Mouse (Mus musculus): ENCODE results near the gene Stx8. TPM values are rescaled to one million over a fixed set of nuclear protein-coding genes. Genes with fewer than 3 reads are reported as not detected.
A peak's percentile ranks its signal among the peaks of the same experiment; 100 is the strongest.

The Stx8 gene
- polyA plus RNA-seq, 1 experiment from 2014 or later, result 58.2 TPM

GRCm38 (mm10) chr11:68145066-68145585 is 179.1 kb downstream of the Stx8 start:
- WGBS, result 47% methylated on average over 13 of the region's 13 CpGs
- Histone ChIP-seq H3K9ac (no peak overlapping the region), H3K4me2 (no peak overlapping the region)

GRCm38 (mm10) chr11:68145586-68146455 is 179.8 kb downstream of the Stx8 start:
- Histone ChIP-seq H3K4me1 (replicated peaks) (peaks cover 43% of the 10 kb centered on the region), H3K36me3 (no peaks in the 10 kb centered on the region), H3K9ac (peak overlapping the region; percentile 24; the same call in 1 of the 2 replicates), H3K27ac (ENCODE audit: poor library complexity, severe bottlenecking) (peak overlapping the region; percentile 30; the same call in 1 of the 2 replicates), H3K4me3 (no peak overlapping the region), H3K9me3 (replicated peaks) (no peaks in the 10 kb centered on the region), H3K4me2 (no peak overlapping the region), H3K27me3 (replicated peaks) (no peaks in the 10 kb centered on the region)
- 40% methylated on average over 17 of the region's 17 CpGs for WGBS
- ATAC-seq (ENCODE audit: insufficient number of reproducible peaks, low FRiP score), result no peak

More at GRCm38 (mm10) chr11:68145066-68145585, 179.1 kb downstream of the Stx8 start:
- no peaks in the 10 kb centered on the region for H3K36me3 ChIP-seq
- H3K27me3 ChIP-seq (replicated peaks), result no peaks in the 10 kb centered on the region
- H3K9me3 ChIP-seq (replicated peaks), result no peaks in the 10 kb centered on the region
- no peak overlapping the region for H3K27ac ChIP-seq (ENCODE audit: poor library complexity, severe bottlenecking)
- no peak overlapping the region for H3K4me3 ChIP-seq
- no peak for ATAC-seq (ENCODE audit: insufficient number of reproducible peaks, low FRiP score)
- peaks cover 43% of the 10 kb centered on the region for H3K4me1 ChIP-seq (replicated peaks)

DNA sequence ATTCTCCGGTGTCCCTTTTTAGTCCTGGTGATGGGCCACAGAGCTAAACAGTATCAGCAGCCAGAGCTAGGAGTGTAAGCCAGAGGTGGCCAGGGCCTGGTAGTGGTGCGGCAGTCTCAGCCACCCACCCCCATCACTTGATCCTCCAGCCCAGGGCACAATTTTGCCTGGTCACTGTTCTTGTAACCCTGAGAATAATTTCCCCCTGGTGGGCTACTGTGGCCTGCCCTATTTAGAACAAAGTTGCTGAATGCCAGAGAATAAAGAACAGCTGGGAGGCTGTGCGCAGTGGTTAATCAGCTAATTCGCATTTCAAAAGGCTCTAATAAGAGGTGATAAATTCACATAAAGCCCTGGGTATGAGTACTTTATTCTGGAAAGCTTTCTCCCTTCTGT is 180.5 kb downstream of the Stx8 start:
- H3K27ac ChIP-seq (ENCODE audit: poor library complexity, severe bottlenecking), result no peak overlapping the region

DNA sequence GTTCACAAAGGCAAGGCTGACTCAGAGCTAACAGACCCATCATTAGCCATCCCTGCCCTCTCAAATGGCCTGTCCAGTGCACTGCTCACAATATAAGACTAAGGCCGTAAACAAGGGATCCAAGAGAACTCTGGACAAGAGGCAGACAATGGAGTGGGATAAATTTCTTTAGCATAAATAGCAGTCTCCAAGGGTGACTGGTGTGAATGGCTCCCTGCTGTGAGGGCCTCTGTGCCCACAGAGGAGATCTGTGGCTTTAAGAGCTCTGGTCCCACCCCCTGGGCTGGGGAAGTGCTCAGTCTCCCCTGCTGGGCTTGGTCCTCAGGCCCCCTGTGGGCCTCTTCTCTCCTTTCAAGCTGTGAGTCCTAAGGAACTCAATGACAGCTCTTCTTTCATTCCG is 184.9 kb downstream of the Stx8 start:
- Histone ChIP-seq H3K9ac (no peak overlapping the region), H3K4me2 (peak overlapping the region; percentile 17; the same call in 1 of the 2 replicates), H3K9me3 (replicated peaks) (no peaks in the 10 kb centered on the region), H3K4me1 (replicated peaks) (peaks cover 16% of the 10 kb centered on the region), H3K4me3 (no peak overlapping the region), H3K27ac (ENCODE audit: poor library complexity, severe bottlenecking) (no peak overlapping the region), H3K36me3 (no peaks in the 10 kb centered on the region), H3K27me3 (replicated peaks) (no peaks in the 10 kb centered on the region)
- no peak for ATAC-seq (ENCODE audit: insufficient number of reproducible peaks, low FRiP score)
- WGBS, result 63% methylated on average over 2 of the region's 2 CpGs

More for the DNA sequence above, 180.5 kb downstream of the Stx8 start:
- WGBS, result 60% methylated on average over 4 of the region's 4 CpGs
- no peaks in the 10 kb centered on the region for H3K27me3 ChIP-seq (replicated peaks)
- no peak for ATAC-seq (ENCODE audit: insufficient number of reproducible peaks, low FRiP score)
- H3K4me1 ChIP-seq (replicated peaks), result peaks cover 48% of the 10 kb centered on the region
- H3K4me2 ChIP-seq, result no peak overlapping the region
- no peaks in the 10 kb centered on the region for H3K9me3 ChIP-seq (replicated peaks)
- H3K36me3 ChIP-seq, result no peaks in the 10 kb centered on the region
- 0 out of 2 replicates have a peak overlapping the region, but pooled peaks have one; percentile 24 for H3K9ac ChIP-seq
- no peak overlapping the region for H3K4me3 ChIP-seq

GRCm38 (mm10) chr11:68155821-68156220 is 189.8 kb downstream of the Stx8 start:
- H3K27me3 ChIP-seq (replicated peaks), result no peaks in the 10 kb centered on the region
- no peak overlapping the region for H3K9ac ChIP-seq
- no peak for ATAC-seq (ENCODE audit: insufficient number of reproducible peaks, low FRiP score)
- no peak overlapping the region for H3K4me3 ChIP-seq
- H3K36me3 ChIP-seq, result no peaks in the 10 kb centered on the region
- H3K27ac ChIP-seq (ENCODE audit: poor library complexity, severe bottlenecking), result no peak overlapping the region
- H3K4me1 ChIP-seq (replicated peaks), result peaks cover 6% of the 10 kb centered on the region
- no peak overlapping the region for H3K4me2 ChIP-seq
- H3K9me3 ChIP-seq (replicated peaks), result no peaks in the 10 kb centered on the region; the same call in 1 of the 2 replicates

DNA sequence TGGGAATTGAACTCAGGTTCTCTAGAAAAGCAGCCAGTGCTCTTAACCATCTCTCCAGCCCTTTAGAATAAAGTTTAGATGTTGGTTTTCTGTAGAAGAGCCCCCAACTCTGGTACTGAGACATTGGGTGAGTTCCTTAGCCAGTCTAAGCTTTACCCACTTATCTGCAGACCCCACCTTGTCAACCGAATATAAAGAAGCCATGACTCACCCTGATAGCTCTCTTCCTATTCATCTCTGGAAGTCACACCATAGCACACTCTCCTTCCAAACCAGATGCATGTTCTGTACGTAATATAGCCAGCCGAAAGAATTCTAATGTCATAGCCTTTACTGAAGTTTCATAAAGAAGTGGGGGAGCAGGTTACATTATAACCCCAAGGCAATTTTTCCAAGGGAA is 192.2 kb downstream of the Stx8 start:
- Histone ChIP-seq H3K27ac (ENCODE audit: poor library complexity, severe bottlenecking) (no peak overlapping the region), H3K27me3 (replicated peaks) (no peaks in the 10 kb centered on the region), H3K4me3 (no peak overlapping the region), H3K4me2 (no peak overlapping the region), H3K9me3 (replicated peaks) (no peaks in the 10 kb centered on the region; the same call in 1 of the 2 replicates), H3K4me1 (replicated peaks) (no peaks in the 10 kb centered on the region), H3K9ac (no peak overlapping the region), H3K36me3 (no peaks in the 10 kb centered on the region)
- ATAC-seq (ENCODE audit: insufficient number of reproducible peaks, low FRiP score), result no peak
- 64% methylated on average over 3 of the region's 3 CpGs for WGBS

GRCm38 (mm10) chr11:68159867-68160266 is 193.9 kb downstream of the Stx8 start:
- no peak overlapping the region for H3K27ac ChIP-seq (ENCODE audit: poor library complexity, severe bottlenecking)
- no peak overlapping the region for H3K9ac ChIP-seq
- no peaks in the 10 kb centered on the region for H3K4me1 ChIP-seq (replicated peaks)
- no peaks in the 10 kb centered on the region for H3K27me3 ChIP-seq (replicated peaks)
- no peak overlapping the region for H3K4me2 ChIP-seq
- WGBS, result 65% methylated on average over 4 of the region's 4 CpGs
- no peaks in the 10 kb centered on the region for H3K36me3 ChIP-seq
- H3K4me3 ChIP-seq, result no peak overlapping the region
- no peak for ATAC-seq (ENCODE audit: insufficient number of reproducible peaks, low FRiP score)
- H3K9me3 ChIP-seq (replicated peaks), result no peaks in the 10 kb centered on the region; the same call in 1 of the 2 replicates

GRCm38 (mm10) chr11:68164408-68164807 is 198.4 kb downstream of the Stx8 start:
- WGBS, result 87% methylated on average over 5 of the region's 5 CpGs
- H3K4me1 ChIP-seq (replicated peaks), result no peaks in the 10 kb centered on the region

GRCm38 (mm10) chr11:68168427-68168826 is 202.4 kb downstream of the Stx8 start:
- Histone ChIP-seq H3K4me1 (replicated peaks) (peaks cover 16% of the 10 kb centered on the region), H3K4me2 (no peak overlapping the region), H3K27me3 (replicated peaks) (no peaks in the 10 kb centered on the region), H3K9me3 (replicated peaks) (0 out of 2 replicates have a peak, but pooled peaks cover 4% of the 10 kb centered on the region), H3K9ac (no peak overlapping the region), H3K27ac (ENCODE audit: poor library complexity, severe bottlenecking) (no peak overlapping the region), H3K36me3 (no peaks in the 10 kb centered on the region), H3K4me3 (no peak overlapping the region)
- 80% methylated on average over 4 of the region's 4 CpGs for WGBS
- no peak for ATAC-seq (ENCODE audit: insufficient number of reproducible peaks, low FRiP score)

More at GRCm38 (mm10) chr11:68164408-68164807, 198.4 kb downstream of the Stx8 start:
- Histone ChIP-seq H3K9me3 (replicated peaks) (no peaks in the 10 kb centered on the region; the same call in 1 of the 2 replicates), H3K9ac (no peak overlapping the region), H3K4me2 (no peak overlapping the region), H3K27me3 (replicated peaks) (no peaks in the 10 kb centered on the region), H3K36me3 (no peaks in the 10 kb centered on the region), H3K27ac (ENCODE audit: poor library complexity, severe bottlenecking) (no peak overlapping the region), H3K4me3 (no peak overlapping the region)
- no peak for ATAC-seq (ENCODE audit: insufficient number of reproducible peaks, low FRiP score)

DNA sequence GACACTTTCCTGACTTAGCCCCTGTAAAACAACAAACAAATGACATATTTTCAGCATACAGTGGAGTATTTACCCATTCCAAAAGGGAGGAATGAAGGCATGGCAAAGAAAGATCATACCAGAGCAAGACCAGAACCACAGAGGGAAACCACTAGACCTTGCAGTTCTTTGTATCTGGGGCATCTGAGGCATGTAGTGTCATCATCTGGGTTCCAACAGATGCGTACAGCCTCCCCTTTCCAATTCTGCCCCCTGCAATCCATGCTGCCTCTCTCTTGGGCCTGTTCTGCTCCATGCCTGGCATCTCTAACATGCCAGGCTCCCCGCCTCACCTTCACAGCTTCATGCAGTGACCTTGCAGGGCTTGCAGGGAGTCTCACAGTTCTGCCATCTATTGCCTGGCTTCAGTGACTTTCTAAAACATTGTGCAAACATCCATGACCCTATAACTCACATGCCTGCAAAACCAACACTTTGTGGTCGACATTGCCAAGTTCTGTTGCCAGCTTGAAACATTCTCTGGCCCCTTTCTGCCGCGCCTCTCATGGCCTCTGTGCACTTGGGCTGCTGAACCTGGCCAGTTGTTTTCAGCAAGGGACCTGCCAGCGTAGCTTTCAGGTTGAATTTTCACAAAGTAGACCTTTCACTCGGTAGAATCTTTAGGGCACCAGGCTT is 206.1 kb downstream of the Stx8 start:
- H3K4me1 ChIP-seq (replicated peaks), result peaks cover 20% of the 10 kb centered on the region
- no peak overlapping the region for H3K4me3 ChIP-seq
- WGBS, result 81% methylated on average over 7 of the region's 7 CpGs
- no peaks in the 10 kb centered on the region for H3K27me3 ChIP-seq (replicated peaks)
- no peak for ATAC-seq (ENCODE audit: insufficient number of reproducible peaks, low FRiP score)
- no peak overlapping the region for H3K4me2 ChIP-seq
- no peaks in the 10 kb centered on the region for H3K36me3 ChIP-seq
- no peak overlapping the region for H3K27ac ChIP-seq (ENCODE audit: poor library complexity, severe bottlenecking)
- H3K9ac ChIP-seq, result no peak overlapping the region
- 0 out of 2 replicates have a peak, but pooled peaks cover 4% of the 10 kb centered on the region for H3K9me3 ChIP-seq (replicated peaks)

GRCm38 (mm10) chr11:68172648-68173045 is 206.7 kb downstream of the Stx8 start:
- H3K9me3 ChIP-seq (replicated peaks), result 0 out of 2 replicates have a peak, but pooled peaks cover 4% of the 10 kb centered on the region
- 64% methylated on average over 4 of the region's 4 CpGs for WGBS
- H3K27me3 ChIP-seq (replicated peaks), result no peaks in the 10 kb centered on the region
- H3K4me1 ChIP-seq (replicated peaks), result peaks cover 25% of the 10 kb centered on the region
- no peak overlapping the region for H3K27ac ChIP-seq (ENCODE audit: poor library complexity, severe bottlenecking)
- no peak overlapping the region for H3K4me3 ChIP-seq
- no peak overlapping the region for H3K9ac ChIP-seq
- no peaks in the 10 kb centered on the region for H3K36me3 ChIP-seq
- ATAC-seq (ENCODE audit: insufficient number of reproducible peaks, low FRiP score), result 0 out of 2 replicates have a peak, but pooled peaks have one; percentile 36
- no peak overlapping the region for H3K4me2 ChIP-seq
